Mouse (Mus musculus) effector memory CD4-positive, alpha-beta T cell, adult 5 months (primary cell): ENCODE measurements around the gene Kctd8. TPM values are rescaled to one million over a fixed set of nuclear protein-coding genes. Genes with fewer than 3 reads are reported as not detected.

Experiments used
- polyA plus RNA-seq: library from polyadenylated mRNA; unstranded; fragments of 100-300 nt; shearing (Covaris generic); gene quantifications from one replicate; pipeline ENCODE4 v1.2.1, GENCODE M21; 2017

Gene Kctd8
- not detected for polyA plus RNA-seq

GRCm38 (mm10) chr5:69340919-69341801 lies at the start of gene Kctd8:
Gene Kctd8 (minus strand): TSS chr5:69341679.

Other genes starting within 250 kb of the Kctd8 start
- gene Yipf7, start 201.0 kb upstream of the Kctd8 start, polyA plus RNA-seq = not detected
- gene Guf1, start 215.2 kb upstream of the Kctd8 start, polyA plus RNA-seq = 27.3 TPM